Mouse (Mus musculus) heart, adult 2 months (tissue): ENCODE measurements around the gene Vps13d. TPM values are rescaled to one million over a fixed set of nuclear protein-coding genes. Genes with fewer than 3 reads are reported as not detected.
A peak's percentile ranks its signal among the peaks of the same experiment; 100 is the strongest.

Experiments
- DNase-seq, 2 experiments: peaks; one replicate each; pipeline ENCODE4 v3.0.0; 2021
- H3K27ac ChIP-seq: fragments of 200-600 bp; 2 replicates; pipeline ENCODE4 v1.8.1; 2022
- H3K27me3 ChIP-seq: fragments of 200-500 bp; 2 replicates; pipeline ENCODE4 v1.6.1; 2012; ENCODE audit warnings: mild to moderate bottlenecking, low read length, inconsistent platforms, mixed read lengths; ENCODE audit not compliant: control insufficient read depth, insufficient read depth
- H3K36me3 ChIP-seq: fragments of 200-500 bp; 2 replicates; pipeline ENCODE4 v1.6.1; 2012; ENCODE audit warnings: low read length, inconsistent platforms; ENCODE audit not compliant: control insufficient read depth, insufficient read depth
- H3K4me1 ChIP-seq: fragments of 200-500 bp; 2 replicates; pipeline ENCODE4 v1.6.1; 2011; ENCODE audit warnings: low read length; ENCODE audit not compliant: control insufficient read depth, insufficient read depth
- H3K4me3 ChIP-seq: fragments of 200-600 bp; 2 replicates; pipeline ENCODE4 v1.8.1; 2022
- H3K79me2 ChIP-seq: fragments of 200-500 bp; replicated peaks from 2 replicates; pipeline ENCODE4 v1.6.1; 2012; ENCODE audit warnings: mild to moderate bottlenecking, inconsistent platforms, low read length, moderate library complexity, mixed read lengths; ENCODE audit not compliant: control insufficient read depth, insufficient read depth
- H3K9ac ChIP-seq: fragments of 200-500 bp; 2 replicates; pipeline ENCODE4 v1.6.1; 2012; ENCODE audit warnings: low read depth, mild to moderate bottlenecking, control low read depth, inconsistent platforms, low read length, mixed read lengths
- CTCF ChIP-seq: fragments of 200-600 bp; IDR thresholded peaks from 2 replicates; pipeline ENCODE4 v1.8.1; 2022; ENCODE audit warnings: antibody characterized with exemption, mild to moderate bottlenecking, moderate library complexity
- EP300 ChIP-seq: fragments of 200-500 bp; IDR thresholded peaks from 2 replicates; pipeline ENCODE4 v1.6.1; 2011; ENCODE audit warnings: low read depth, low read length, control low read depth; ENCODE audit not compliant: insufficient read depth
- POLR2A ChIP-seq: fragments of 200-500 bp; IDR thresholded peaks from 2 replicates; pipeline ENCODE4 v1.6.1; 2011; ENCODE audit warnings: mild to moderate bottlenecking, low read depth, low read length, control low read depth; ENCODE audit not compliant: insufficient read depth
- WGBS: fragments of 180-500 bp; shearing (Covaris S2); methylation state at CpG from one replicate; pipeline ENCODE4 v1.1.7; 2018; 5-methylcytosine and 5-hydroxymethylcytosine counted together
- intact Hi-C: fragments of 180-260 bp; cut with DNase I; formaldehyde crosslinking; loops from one replicate; pipeline ENCODE4 v1.15.1; 2025
- polyA plus RNA-seq: library from polyadenylated mRNA; depleted of rRNA; stranded (reverse); fragments of >200 nt; gene quantifications from 2 replicates; pipeline ENCODE4 v1.2.3, GENCODE M21; 2012
- total RNA-seq, 2 experiments: library from RNA; stranded (reverse); gene quantifications; 2 replicates each; pipeline ENCODE4 v1.2.3; 2021

The Vps13d gene
- total and polyA plus RNA-seq, 3 experiments = 24.8 to 77.1 (median 65.8) TPM

DNA sequence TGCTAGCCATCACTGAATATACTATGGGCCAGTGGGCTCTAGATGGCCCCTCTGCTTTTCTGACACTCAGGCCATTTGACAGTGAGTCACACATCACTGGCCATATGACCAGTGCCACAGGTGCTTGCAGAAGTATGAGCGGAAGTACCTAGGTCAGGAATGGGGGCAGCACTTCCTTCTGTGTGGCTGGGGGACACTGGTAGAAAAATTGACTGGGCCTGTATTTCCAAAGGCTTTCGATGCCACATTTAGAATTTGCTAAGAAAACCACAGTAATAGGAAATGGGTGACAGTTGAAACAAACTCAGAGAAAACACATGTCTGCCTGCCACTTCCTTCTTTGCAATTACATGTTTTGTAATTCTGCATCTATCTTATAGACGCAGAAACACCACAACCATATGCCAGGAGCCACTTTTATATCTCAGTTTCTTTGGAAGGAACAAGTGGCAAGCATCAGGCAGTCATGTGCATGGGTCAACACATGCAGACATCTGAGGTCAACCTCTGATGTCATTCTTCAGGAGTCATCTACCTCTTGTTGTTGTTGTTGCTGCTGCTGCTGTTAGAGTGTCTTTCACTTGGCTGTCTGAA, 175.6 kb downstream of the Vps13d start:
- intact Hi-C loops = loop anchor here (10.0 kb wide), 1 partner anchor 124 kb away; the partner anchor contains the start of gene Dhrs3
- Histone ChIP-seq H3K4me1 (peaks cover 13% of the 10 kb centered on the region), H3K79me2 (no peaks in the 10 kb centered on the region), H3K9ac (no peak overlapping the region), H3K27ac (peak overlapping the region; percentile 2), H3K27me3 (no peaks in the 10 kb centered on the region), H3K4me3 (no peak overlapping the region), H3K36me3 (peaks cover 26% of the 10 kb centered on the region)
- DNase-seq = no peak
- WGBS = 67% methylated on average over 3 of the region's 3 CpGs
- TF ChIP-seq POLR2A (no peak), EP300 (no peak), CTCF (no peak)

DNA sequence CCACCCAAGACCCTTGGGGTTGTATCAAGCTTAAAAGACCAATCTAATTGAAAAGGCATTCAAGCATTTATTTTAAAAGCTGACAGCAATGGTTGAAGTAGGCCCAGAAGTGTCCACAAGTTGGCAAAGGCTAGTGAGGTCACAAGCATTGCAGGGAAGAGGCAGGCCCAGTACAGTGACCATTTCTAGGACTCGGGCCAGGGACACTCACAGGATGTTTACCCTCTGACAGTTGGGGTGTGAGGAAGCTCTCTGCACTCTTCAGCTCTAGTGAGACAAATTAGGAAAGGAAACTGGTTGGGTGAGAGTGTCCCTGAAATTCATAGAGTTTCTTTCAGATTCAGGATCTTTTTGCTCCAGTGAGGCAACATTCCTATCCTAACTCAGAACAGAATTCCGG, 177.1 kb downstream of the Vps13d start:
- intact Hi-C loops = loop anchor here (10.0 kb wide), 1 partner anchor 123 kb away; the partner anchor contains the start of gene Dhrs3
- Histone ChIP-seq H3K4me1 (peaks cover 15% of the 10 kb centered on the region), H3K4me3 (no peak overlapping the region), H3K36me3 (peaks cover 34% of the 10 kb centered on the region), H3K79me2 (no peaks in the 10 kb centered on the region), H3K9ac (no peak overlapping the region), H3K27me3 (no peaks in the 10 kb centered on the region), H3K27ac (peak overlapping the region; percentile 88)
- peak; percentile 74 to 87 for DNase-seq
- peak; percentile 43; the same call in 1 of the 2 replicates for TF ChIP-seq POLR2A
- peak; percentile 27; the same call in 1 of the 2 replicates for TF ChIP-seq CTCF
- peak; percentile 96 for TF ChIP-seq EP300
- 22% methylated on average over 2 of the region's 2 CpGs for WGBS

DNA sequence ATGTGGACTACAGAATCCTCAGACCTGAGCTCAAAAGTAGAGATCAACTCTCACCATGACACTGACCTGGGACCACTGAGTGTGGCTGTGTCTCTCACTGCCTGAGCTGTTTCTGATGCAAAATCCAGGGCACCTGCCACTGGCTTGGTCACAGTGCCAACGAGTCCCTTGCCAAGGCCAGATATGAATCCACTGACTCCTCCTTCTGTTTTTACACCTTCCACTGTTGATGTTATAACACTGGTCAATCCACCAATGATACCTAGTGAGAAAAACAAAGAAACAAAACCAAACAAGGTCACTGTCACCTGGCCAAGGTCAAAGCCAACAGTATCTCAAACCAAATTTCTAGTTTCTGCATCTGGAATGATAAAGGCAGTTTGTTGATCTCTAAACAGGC, 178.1 kb downstream of the Vps13d start:
- H3K36me3 ChIP-seq = peaks cover 34% of the 10 kb centered on the region
- 68% methylated on average over 1 of the region's 1 CpGs for WGBS
- H3K4me3 ChIP-seq = no peak overlapping the region
- H3K79me2 ChIP-seq = no peaks in the 10 kb centered on the region
- H3K27me3 ChIP-seq = no peaks in the 10 kb centered on the region
- intact Hi-C loops = loop anchor here (10.0 kb wide), 1 partner anchor 122 kb away; the partner anchor contains the start of gene Dhrs3
- H3K27ac ChIP-seq = peak overlapping the region; percentile 88
- DNase-seq = peak in 1 of 2 experiments; percentile 49
- no peak overlapping the region for H3K9ac ChIP-seq
- peaks cover 14% of the 10 kb centered on the region for H3K4me1 ChIP-seq
- TF ChIP-seq CTCF (no peak), POLR2A (no peak), EP300 (no peak)

DNA sequence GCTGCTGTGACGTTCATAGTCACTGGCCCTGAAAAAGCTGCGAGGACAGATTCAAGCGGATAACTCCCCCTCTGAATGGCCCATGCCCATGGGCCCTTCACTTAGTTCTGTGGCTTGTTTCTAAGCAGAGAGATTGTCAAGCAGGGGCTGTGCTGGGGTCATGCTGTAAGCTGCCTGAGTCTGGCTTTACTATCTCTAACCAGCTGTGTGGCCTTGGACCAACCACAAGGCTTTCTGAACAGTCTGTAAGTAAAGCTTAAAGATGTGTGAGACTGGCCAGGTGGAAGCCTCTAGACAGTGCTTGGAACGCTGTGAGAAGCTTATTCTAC, 180.2 kb downstream of the Vps13d start:
- WGBS = 78% methylated on average over 4 of the region's 4 CpGs

DNA sequence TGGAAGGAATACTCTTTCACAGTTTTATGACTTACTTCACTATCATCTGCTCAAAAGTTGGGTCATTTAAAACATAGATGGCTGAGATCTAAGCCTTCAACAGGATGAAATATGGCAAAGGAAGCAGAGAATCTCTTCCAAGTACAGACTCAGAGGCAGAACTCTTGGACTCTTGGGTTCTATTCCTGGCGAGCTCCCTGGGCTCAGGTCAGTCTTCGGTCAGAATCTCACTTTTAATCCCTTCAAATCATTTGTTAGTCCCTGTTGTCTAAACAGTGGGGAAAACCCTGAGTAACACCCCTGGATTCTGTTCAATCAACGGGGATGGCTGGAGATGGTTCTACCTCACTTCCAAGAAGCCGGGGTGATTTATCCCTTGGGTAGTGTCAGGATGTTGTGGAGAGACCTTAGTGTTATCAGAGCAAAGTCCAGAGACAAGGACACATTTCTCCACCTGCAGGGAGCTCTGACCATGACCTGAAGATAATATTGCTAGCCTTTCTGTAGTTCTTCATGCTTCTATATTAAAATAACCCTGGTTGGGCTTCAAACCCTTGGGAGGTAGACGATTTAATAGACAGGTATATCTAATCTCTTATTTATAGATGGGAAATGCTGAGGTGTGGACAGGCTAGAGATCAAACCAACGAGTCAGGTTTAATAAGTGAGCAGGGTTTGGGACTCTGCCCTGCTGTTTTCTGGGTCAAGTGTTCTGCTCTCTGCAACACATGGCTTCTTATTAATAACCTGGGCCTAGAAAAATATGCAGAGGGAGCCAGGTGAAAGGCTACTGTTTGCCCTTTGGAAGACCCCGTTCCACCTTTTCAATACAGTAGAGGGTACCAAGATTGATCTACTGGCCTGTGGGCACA, 180.8 kb downstream of the Vps13d start:
- Histone ChIP-seq H3K4me1 (peaks cover 18% of the 10 kb centered on the region), H3K4me3 (no peak overlapping the region), H3K36me3 (peaks cover 39% of the 10 kb centered on the region), H3K27me3 (no peaks in the 10 kb centered on the region), H3K27ac (peak overlapping the region; percentile 61), H3K9ac (no peak overlapping the region), H3K79me2 (no peaks in the 10 kb centered on the region)
- WGBS = 58% methylated on average over 7 of the region's 7 CpGs
- DNase-seq = no peak
- no peak for TF ChIP-seq CTCF
- TF ChIP-seq EP300 = no peak
- intact Hi-C loops = loop anchor here (10.0 kb wide), 1 partner anchor 119 kb away; the partner anchor contains the start of gene Dhrs3

More for the DNA sequence above, 180.2 kb downstream of the Vps13d start:
- Histone ChIP-seq H3K36me3 (peaks cover 43% of the 10 kb centered on the region), H3K4me1 (peaks cover 18% of the 10 kb centered on the region), H3K79me2 (no peaks in the 10 kb centered on the region), H3K4me3 (no peak overlapping the region), H3K27me3 (no peaks in the 10 kb centered on the region), H3K27ac (peak overlapping the region; percentile 47), H3K9ac (no peak overlapping the region)
- DNase-seq = no peak
- intact Hi-C loops = loop anchor here (10.0 kb wide), 1 partner anchor 120 kb away; the partner anchor contains the start of gene Dhrs3
- TF ChIP-seq CTCF = no peak
- TF ChIP-seq EP300 = no peak
- TF ChIP-seq POLR2A = no peak
